Mouse (Mus musculus): Measurements from ENCODE around the gene Tbx19. TPM values are rescaled to one million over a fixed set of nuclear protein-coding genes. Genes with fewer than 3 reads are reported as not detected.

Gene Tbx19
- not detected in 2 replicates for polyA plus RNA-seq (2015; fragmentation: Nextera tagmentation; extraction: Ambion mirVana)

GRCm38 (mm10) chr1:165160723-165161405 lies at the start of gene Tbx19:
Tbx19 (minus strand) TSS chr1:165160773.
- H3K27ac ChIP-seq (replicated peaks): no peak within 1 kb of the TSS
- DNase-seq (ENCODE audit: low spot score) (no peak), ATAC-seq (ENCODE audit: low FRiP score, low TSS enrichment) (no peak)
- H3K4me3 ChIP-seq (ENCODE audit: low read depth, low read length): no peak within 1 kb of the TSS
- 79% methylated on average over 8 of the region's 8 CpGs for WGBS
- no peaks in the 10 kb centered on the region for H3K27me3 ChIP-seq (ENCODE audit: control insufficient read depth, insufficient read depth, low read length)
- H3K4me1 ChIP-seq (replicated peaks; ENCODE audit: control insufficient read depth, insufficient read depth): no peaks in the 10 kb centered on the region
- TF ChIP-seq EP300 (optimal IDR thresholded peaks at IDR 0.05) (no peak), CTCF (IDR thresholded peaks at IDR 0.05; ENCODE audit: low read depth) (no peak)
- H3K4me2 ChIP-seq (replicated peaks; ENCODE audit: low read depth): no peak within 1 kb of the TSS
- no peak within 1 kb of the TSS for H3K9ac ChIP-seq (ENCODE audit: low read length)
- no peaks in the 10 kb centered on the region for H3K36me3 ChIP-seq (ENCODE audit: control insufficient read depth, insufficient read depth, low read length)
- no peaks in the 10 kb centered on the region for H3K9me3 ChIP-seq (ENCODE audit: control insufficient read depth, low read length)

GRCm38 (mm10) chr1:165205591-165205990 lies 45.0 kb upstream of the Tbx19 start:
- ATAC-seq (ENCODE audit: low FRiP score, low TSS enrichment): no peak
- WGBS: 27% methylated on average over 2 of the region's 2 CpGs
- no peak overlapping the region for H3K27ac ChIP-seq (replicated peaks)

GRCm38 (mm10) chr1:165203488-165204035 lies 43.0 kb upstream of the Tbx19 start:
- TF ChIP-seq CTCF (IDR thresholded peaks at IDR 0.05; ENCODE audit: low read depth) (no peak), EP300 (optimal IDR thresholded peaks at IDR 0.05) (no peak)
- Histone ChIP-seq H3K9me3 (ENCODE audit: control insufficient read depth, low read length) (no peaks in the 10 kb centered on the region), H3K4me3 (ENCODE audit: low read depth, low read length) (no peak overlapping the region), H3K27me3 (ENCODE audit: control insufficient read depth, insufficient read depth, low read length) (no peaks in the 10 kb centered on the region), H3K9ac (ENCODE audit: low read length) (no peak overlapping the region), H3K4me2 (replicated peaks; ENCODE audit: low read depth) (no peak overlapping the region), H3K4me1 (replicated peaks; ENCODE audit: control insufficient read depth, insufficient read depth) (no peaks in the 10 kb centered on the region), H3K27ac (replicated peaks) (no peak overlapping the region), H3K36me3 (ENCODE audit: control insufficient read depth, insufficient read depth, low read length) (no peaks in the 10 kb centered on the region)
- DNase-seq (ENCODE audit: low spot score): no peak
- WGBS: 36% methylated on average over 2 of the region's 2 CpGs
- ATAC-seq (ENCODE audit: low FRiP score, low TSS enrichment): no peak

More at GRCm38 (mm10) chr1:165205591-165205990, 45.0 kb upstream of the Tbx19 start:
- Histone ChIP-seq H3K4me2 (replicated peaks; ENCODE audit: low read depth) (no peak overlapping the region), H3K27me3 (ENCODE audit: control insufficient read depth, insufficient read depth, low read length) (no peaks in the 10 kb centered on the region), H3K4me1 (replicated peaks; ENCODE audit: control insufficient read depth, insufficient read depth) (no peaks in the 10 kb centered on the region), H3K9ac (ENCODE audit: low read length) (no peak overlapping the region), H3K4me3 (ENCODE audit: low read depth, low read length) (no peak overlapping the region), H3K9me3 (ENCODE audit: control insufficient read depth, low read length) (no peaks in the 10 kb centered on the region), H3K36me3 (ENCODE audit: control insufficient read depth, insufficient read depth, low read length) (no peaks in the 10 kb centered on the region)
- DNase-seq (ENCODE audit: low spot score): no peak
- TF ChIP-seq CTCF (IDR thresholded peaks at IDR 0.05; ENCODE audit: low read depth) (no peak), EP300 (optimal IDR thresholded peaks at IDR 0.05) (no peak)

GRCm38 (mm10) chr1:165201445-165202012 lies 41.0 kb upstream of the Tbx19 start:
- Histone ChIP-seq H3K9me3 (ENCODE audit: control insufficient read depth, low read length) (no peaks in the 10 kb centered on the region), H3K27me3 (ENCODE audit: control insufficient read depth, insufficient read depth, low read length) (no peaks in the 10 kb centered on the region), H3K4me1 (replicated peaks; ENCODE audit: control insufficient read depth, insufficient read depth) (no peaks in the 10 kb centered on the region), H3K27ac (replicated peaks) (no peak overlapping the region), H3K4me2 (replicated peaks; ENCODE audit: low read depth) (no peak overlapping the region), H3K9ac (ENCODE audit: low read length) (no peak overlapping the region), H3K4me3 (ENCODE audit: low read depth, low read length) (no peak overlapping the region), H3K36me3 (ENCODE audit: control insufficient read depth, insufficient read depth, low read length) (no peaks in the 10 kb centered on the region)
- TF ChIP-seq CTCF (IDR thresholded peaks at IDR 0.05; ENCODE audit: low read depth): no peak
- TF ChIP-seq EP300 (optimal IDR thresholded peaks at IDR 0.05): no peak
- ATAC-seq (ENCODE audit: low FRiP score, low TSS enrichment) (no peak), DNase-seq (ENCODE audit: low spot score) (no peak)
- 64% methylated on average over 4 of the region's 4 CpGs for WGBS

- Histone ChIP-seq H3K27ac (replicated peaks) (no peak overlapping the region), H3K36me3 (ENCODE audit: control insufficient read depth, insufficient read depth, low read length) (no peaks in the 10 kb centered on the region), H3K27me3 (ENCODE audit: control insufficient read depth, insufficient read depth, low read length) (no peaks in the 10 kb centered on the region), H3K4me1 (replicated peaks; ENCODE audit: control insufficient read depth, insufficient read depth) (no peaks in the 10 kb centered on the region), H3K4me2 (replicated peaks; ENCODE audit: low read depth) (no peak overlapping the region), H3K4me3 (ENCODE audit: low read depth, low read length) (no peak overlapping the region), H3K9ac (ENCODE audit: low read length) (no peak overlapping the region), H3K9me3 (ENCODE audit: control insufficient read depth, low read length) (no peaks in the 10 kb centered on the region)
- DNase-seq (ENCODE audit: low spot score): no peak
- ATAC-seq (ENCODE audit: low FRiP score, low TSS enrichment): no peak
- TF ChIP-seq CTCF (IDR thresholded peaks at IDR 0.05; ENCODE audit: low read depth) (no peak), EP300 (optimal IDR thresholded peaks at IDR 0.05) (no peak)
- WGBS: 44% methylated on average over 8 of the region's 8 CpGs
These were observed 40.2 kb upstream of the Tbx19 start for GRCm38 (mm10) chr1:165200748-165201147.

- Histone ChIP-seq H3K27me3 (ENCODE audit: control insufficient read depth, insufficient read depth, low read length) (no peaks in the 10 kb centered on the region), H3K4me2 (replicated peaks; ENCODE audit: low read depth) (no peak overlapping the region), H3K4me3 (ENCODE audit: low read depth, low read length) (no peak overlapping the region), H3K4me1 (replicated peaks; ENCODE audit: control insufficient read depth, insufficient read depth) (peaks cover 2% of the 10 kb centered on the region; the same call in 1 of the 2 replicates), H3K9me3 (ENCODE audit: control insufficient read depth, low read length) (no peaks in the 10 kb centered on the region), H3K9ac (ENCODE audit: low read length) (no peak overlapping the region), H3K27ac (replicated peaks) (no peak overlapping the region), H3K36me3 (ENCODE audit: control insufficient read depth, insufficient read depth, low read length) (no peaks in the 10 kb centered on the region)
- DNase-seq (ENCODE audit: low spot score): no peak
- 70% methylated on average over 3 of the region's 3 CpGs for WGBS
- no peak for ATAC-seq (ENCODE audit: low FRiP score, low TSS enrichment)
- TF ChIP-seq CTCF (IDR thresholded peaks at IDR 0.05; ENCODE audit: low read depth) (no peak), EP300 (optimal IDR thresholded peaks at IDR 0.05) (no peak)
These were observed 39.1 kb upstream of the Tbx19 start for GRCm38 (mm10) chr1:165199639-165200038.
